In genomic region chr3:95694808-95695703, GRCm38 (mm10) we compare ENCODE assay signal across 14 mouse cellular contexts. TPM values are rescaled to one million over a fixed set of nuclear protein-coding genes. Genes with fewer than 3 reads are reported as not detected.
DNase-seq lines count a peak whose midpoint lies in the region; ATAC-seq and TF ChIP-seq lines count a peak whose summit lies in the region.
"Had no signal": no experiment of that assay in that cellular context is flagged by ENCODE, and none has a peak within 500 bp of the region (broad histone marks: within the 10 kb centered on the region; RNA-seq: fewer than 3 reads in every experiment).

No protein-coding gene starts in this region.

- H3K36me3 ChIP-seq in forebrain, embryonic 10.5 days (replicated peaks) = no peaks in the 10 kb centered on the region
- H3K36me3 ChIP-seq in forebrain, embryonic 16.5 days (ENCODE audit: control insufficient read depth, insufficient read depth) = no peaks in the 10 kb centered on the region
- no peaks in the 10 kb centered on the region for H3K36me3 ChIP-seq in liver, postnatal 0 days (replicated peaks; ENCODE audit: insufficient read depth, low read length)
- no peaks in the 10 kb centered on the region for H3K36me3 ChIP-seq in embryonic facial prominence, embryonic 15.5 days
- H3K36me3 ChIP-seq in macrophage (ENCODE audit: inconsistent target) = no peaks in the 10 kb centered on the region
- H3K36me3 ChIP-seq: limb, embryonic 13.5 days had no signal

- no peak for TF ChIP-seq CTCF in liver, postnatal 0 days (IDR thresholded peaks at IDR 0.05; ENCODE audit: low read depth)

- TF ChIP-seq EP300 in liver, postnatal 0 days (IDR thresholded peaks at IDR 0.05; ENCODE audit: low read depth) = no peak

- no peak for DNase-seq in forebrain, embryonic 10.5 days (ENCODE audit: extremely low spot score, low spot score)
- no peak for DNase-seq in liver, postnatal 0 days
- DNase-seq in liver = no peak
- DNase-seq in spleen, adult 18-20 months = no peak
- no peak for DNase-seq in left cerebral cortex, adult 8-10 months (ENCODE audit: low spot score in 2 of 2)
- DNase-seq: cerebellum, postnatal 25 days; right cerebral cortex, postnatal 4 days; thymus, adult 2 months had no signal

- ATAC-seq in forebrain, embryonic 16.5 days = no peak
- no peak for ATAC-seq in liver, postnatal 0 days
- ATAC-seq in embryonic facial prominence, embryonic 15.5 days (ENCODE audit: insufficient number of reproducible peaks, low FRiP score, low TSS enrichment, low read depth) = no peak

- no peaks in the 10 kb centered on the region for H3K79me2 ChIP-seq in macrophage (ENCODE audit: inconsistent target)

- H3K4me1 ChIP-seq in forebrain, embryonic 10.5 days = peaks cover 27% of the 10 kb centered on the region
- no peaks in the 10 kb centered on the region for H3K4me1 ChIP-seq in forebrain, embryonic 16.5 days (replicated peaks; ENCODE audit: control insufficient read depth, insufficient read depth, low read length)
- peaks cover 31% of the 10 kb centered on the region for H3K4me1 ChIP-seq in liver, postnatal 0 days (ENCODE audit: insufficient read depth)
- peaks cover 20% of the 10 kb centered on the region for H3K4me1 ChIP-seq in embryonic facial prominence, embryonic 15.5 days

- WGBS in forebrain, embryonic 10.5 days = 87% methylated on average over 11 of the region's 11 CpGs
- 90% methylated on average over 11 of the region's 11 CpGs for WGBS in forebrain, embryonic 16.5 days
- 80% methylated on average over 11 of the region's 11 CpGs for WGBS in liver, postnatal 0 days (ENCODE audit: insufficient replicate concordance)
- WGBS in embryonic facial prominence, embryonic 15.5 days = 76% methylated on average over 11 of the region's 11 CpGs
- 93% methylated on average over 11 of the region's 11 CpGs for WGBS in macrophage (ENCODE audit: missing documents)

- H3K4me3 ChIP-seq in forebrain, embryonic 10.5 days = no peak overlapping the region
- H3K4me3 ChIP-seq in forebrain, embryonic 16.5 days (replicated peaks; ENCODE audit: low read length) = no peak overlapping the region
- H3K4me3 ChIP-seq in liver, postnatal 0 days (ENCODE audit: low read depth, low read length) = no peak overlapping the region
- no peak overlapping the region for H3K4me3 ChIP-seq in embryonic facial prominence, embryonic 15.5 days (replicated peaks)
- no peak overlapping the region for H3K4me3 ChIP-seq in macrophage (ENCODE audit: inconsistent target)
- H3K4me3 ChIP-seq: limb, embryonic 13.5 days; megakaryocyte, embryonic 14.5 days; neural tube, embryonic 13.5 days had no signal

- H3K27me3 ChIP-seq in forebrain, embryonic 10.5 days (ENCODE audit: poor library complexity, severe bottlenecking) = no peaks in the 10 kb centered on the region
- no peaks in the 10 kb centered on the region for H3K27me3 ChIP-seq in forebrain, embryonic 16.5 days (replicated peaks; ENCODE audit: control insufficient read depth, insufficient read depth, low read length)
- no peaks in the 10 kb centered on the region for H3K27me3 ChIP-seq in liver, postnatal 0 days (ENCODE audit: insufficient read depth, low read length)
- no peaks in the 10 kb centered on the region for H3K27me3 ChIP-seq in embryonic facial prominence, embryonic 15.5 days
- H3K27me3 ChIP-seq: limb, embryonic 13.5 days; neural tube, embryonic 13.5 days had no signal

- H3K9ac ChIP-seq in forebrain, embryonic 16.5 days (replicated peaks; ENCODE audit: low read depth, low read length) = no peak overlapping the region
- no peak overlapping the region for H3K9ac ChIP-seq in liver, postnatal 0 days (replicated peaks)
- H3K9ac ChIP-seq in embryonic facial prominence, embryonic 15.5 days = no peak overlapping the region
- H3K9ac ChIP-seq: limb, embryonic 13.5 days; neural tube, embryonic 13.5 days had no signal

- H3K4me2 ChIP-seq in forebrain, embryonic 16.5 days (ENCODE audit: low read length) = no peak overlapping the region
- H3K4me2 ChIP-seq in liver, postnatal 0 days (ENCODE audit: low read depth, low read length) = no peak overlapping the region
- H3K4me2 ChIP-seq in embryonic facial prominence, embryonic 15.5 days (replicated peaks) = no peak overlapping the region
- H3K4me2 ChIP-seq: limb, embryonic 13.5 days; neural tube, embryonic 13.5 days had no signal

- no peaks in the 10 kb centered on the region for H3K9me3 ChIP-seq in forebrain, embryonic 10.5 days
- H3K9me3 ChIP-seq in forebrain, embryonic 16.5 days (ENCODE audit: control insufficient read depth, low read length) = no peaks in the 10 kb centered on the region
- H3K9me3 ChIP-seq in liver, postnatal 0 days (ENCODE audit: low read length) = no peaks in the 10 kb centered on the region
- H3K9me3 ChIP-seq in embryonic facial prominence, embryonic 15.5 days (replicated peaks) = no peaks in the 10 kb centered on the region
- H3K9me3 ChIP-seq: limb, embryonic 13.5 days; megakaryocyte, embryonic 14.5 days; neural tube, embryonic 13.5 days had no signal

- H3K27ac ChIP-seq in forebrain, embryonic 10.5 days = peak overlapping the region; percentile 65; the same call in 1 of the 2 replicates
- H3K27ac ChIP-seq in forebrain, embryonic 16.5 days (ENCODE audit: low read length) = no peak overlapping the region
- 0 out of 2 replicates have a peak overlapping the region, but pooled peaks have one; percentile 4 for H3K27ac ChIP-seq in liver, postnatal 0 days (ENCODE audit: low read depth)
- 0 out of 2 replicates have a peak overlapping the region, but pooled peaks have one; percentile 18 for H3K27ac ChIP-seq in embryonic facial prominence, embryonic 15.5 days (replicated peaks)
- 0 out of 2 replicates have a peak overlapping the region, but pooled peaks have one; percentile 51 for H3K27ac ChIP-seq in macrophage
- H3K27ac ChIP-seq: limb, embryonic 13.5 days; neural tube, embryonic 13.5 days had no signal

RNA-seq across cellular contexts. Expression of gene Adamtsl4, which starts 7.3 kb away (rescaled TPM):
- 0.84 and 1.6 TPM in 2 replicates for polyA plus RNA-seq in forebrain, embryonic 10.5 days (2016; fragmentation: Nextera tagmentation; extraction: Ambion mirVana)
- 0.48 and 1.2 TPM in 2 replicates for polyA plus RNA-seq in forebrain, embryonic 16.5 days (2015; fragmentation: Nextera tagmentation; extraction: Ambion mirVana)
- 2.5 and 2.6 TPM in 2 replicates for polyA plus RNA-seq in liver, postnatal 0 days (2015; fragmentation: Nextera tagmentation; extraction: Ambion mirVana)
- 3.8 and 4.2 TPM in 2 replicates for polyA plus RNA-seq in embryonic facial prominence, embryonic 15.5 days (2015; fragmentation: Nextera tagmentation; extraction: Ambion mirVana)
- 1 to 10 TPM in 21 of 26 experiments, under 1 TPM in 5; 0.40 to 8.2 (median 3.2) TPM for total RNA-seq in macrophage (2018; cell fraction: chromatin; rRNA removed)
- 1 to 10 TPM in 13 of 26 experiments, under 1 TPM in 13; 0.22 to 4.1 (median 1.2) TPM for total RNA-seq in macrophage (2018; cell fraction: cytosol; rRNA removed)
- total RNA-seq in macrophage (2018; cell fraction: nucleus; rRNA removed) = 1 to 10 TPM in 21 of 26 experiments, under 1 TPM in 5; 0.21 to 9.6 (median 2.3) TPM
- polyA plus RNA-seq in macrophage (2018) = 0.38 to 3.1 TPM (median 1.9 TPM) in 3 replicates
- 10 to 100 TPM in 3 of 4 experiments, 1 to 10 TPM in 1; 9.4 to 12.9 (median 11.4) TPM for total RNA-seq in left cerebral cortex, adult 8-10 months (2022)

RNA-seq across cellular contexts. Expression of gene Mcl1, which starts 36.5 kb away (rescaled TPM):
- 42.1 and 42.9 TPM in 2 replicates for polyA plus RNA-seq in forebrain, embryonic 10.5 days (2016; fragmentation: Nextera tagmentation; extraction: Ambion mirVana)
- 43.4 and 48.3 TPM in 2 replicates for polyA plus RNA-seq in forebrain, embryonic 16.5 days (2015; fragmentation: Nextera tagmentation; extraction: Ambion mirVana)
- polyA plus RNA-seq in liver, postnatal 0 days (2015; fragmentation: Nextera tagmentation; extraction: Ambion mirVana) = 36.2 and 38.2 TPM in 2 replicates
- 51.8 and 55.4 TPM in 2 replicates for polyA plus RNA-seq in embryonic facial prominence, embryonic 15.5 days (2015; fragmentation: Nextera tagmentation; extraction: Ambion mirVana)
- total RNA-seq in macrophage (2018; cell fraction: chromatin; rRNA removed) = 1,000 to 10,000 TPM in 10 of 26 experiments, 100 to 1,000 TPM in 16; 471 to 2,042 (median 842) TPM
- 1,000 to 10,000 TPM in 4 of 26 experiments, 100 to 1,000 TPM in 22; 492 to 1,133 (median 611) TPM for total RNA-seq in macrophage (2018; cell fraction: cytosol; rRNA removed)
- total RNA-seq in macrophage (2018; cell fraction: nucleus; rRNA removed) = 1,000 to 10,000 TPM in 21 of 26 experiments, 100 to 1,000 TPM in 5; 701 to 2,394 (median 1,238) TPM
- 251 to 507 TPM (median 488 TPM) in 3 replicates for polyA plus RNA-seq in macrophage (2018)
- total RNA-seq in left cerebral cortex, adult 8-10 months (2022) = 10 to 100 TPM; 47.2 to 59.6 (median 54.3) TPM

RNA-seq across cellular contexts. Expression of gene Ecm1, which starts 44.3 kb away (rescaled TPM):
- 11.1 and 12.4 TPM in 2 replicates for polyA plus RNA-seq in forebrain, embryonic 10.5 days (2016; fragmentation: Nextera tagmentation; extraction: Ambion mirVana)
- polyA plus RNA-seq in forebrain, embryonic 16.5 days (2015; fragmentation: Nextera tagmentation; extraction: Ambion mirVana) = 7.9 and 11.0 TPM in 2 replicates
- 81.2 and 90.1 TPM in 2 replicates for polyA plus RNA-seq in liver, postnatal 0 days (2015; fragmentation: Nextera tagmentation; extraction: Ambion mirVana)
- polyA plus RNA-seq in embryonic facial prominence, embryonic 15.5 days (2015; fragmentation: Nextera tagmentation; extraction: Ambion mirVana) = 27.8 and 29.9 TPM in 2 replicates
- 10 to 100 TPM in 24 of 26 experiments, 1 to 10 TPM in 2; 4.3 to 76.9 (median 28.8) TPM for total RNA-seq in macrophage (2018; cell fraction: chromatin; rRNA removed)
- 100 to 1,000 TPM in 4 of 26 experiments, 10 to 100 TPM in 22; 46.0 to 119 (median 71.5) TPM for total RNA-seq in macrophage (2018; cell fraction: cytosol; rRNA removed)
- 100 to 1,000 TPM in 9 of 26 experiments, 10 to 100 TPM in 17; 51.3 to 143 (median 78.9) TPM for total RNA-seq in macrophage (2018; cell fraction: nucleus; rRNA removed)
- polyA plus RNA-seq in macrophage (2018) = 105 to 185 TPM (median 109 TPM) in 3 replicates
- total RNA-seq in left cerebral cortex, adult 8-10 months (2022) = 10 to 100 TPM; 10.2 to 13.3 (median 11.7) TPM
